Comparison of ENCODE assay signal across 8 mouse cellular contexts in the genomic region with DNA sequence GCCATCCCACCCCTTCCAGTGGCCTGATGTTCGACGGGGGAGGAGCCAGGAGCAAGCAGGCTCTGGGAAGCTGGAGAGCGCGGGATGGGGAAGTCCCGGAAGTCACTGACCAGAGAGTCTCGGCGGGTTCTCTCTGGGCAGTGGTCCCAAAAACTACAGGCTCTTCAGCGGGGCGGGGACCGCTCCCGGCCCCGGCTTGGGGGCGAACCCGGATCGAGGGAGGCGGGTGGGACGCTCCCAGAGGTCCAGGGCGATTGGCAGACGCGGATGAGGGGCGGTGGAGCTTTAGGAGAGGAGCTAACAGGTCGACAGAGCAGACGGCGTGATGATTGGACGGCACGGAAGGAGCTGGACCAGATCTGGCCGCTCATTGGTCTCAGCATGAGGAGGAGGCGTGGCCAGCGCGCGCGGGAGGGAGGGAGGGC. TPM values are rescaled to one million over a fixed set of nuclear protein-coding genes. Genes with fewer than 3 reads are reported as not detected.
DNase-seq lines count a peak whose midpoint lies in the region; ATAC-seq lines count a peak whose summit lies in the region.

A gene (plus strand): TSS at position 382 of the 425 bp plus-strand sequence.

- ATAC-seq in hindbrain, embryonic 14.5 days (ENCODE audit: low FRiP score), result peak; percentile 100

- H3K27ac ChIP-seq in hindbrain, embryonic 14.5 days, result peak within 1 kb of the TSS; percentile 91

- no peaks in the 10 kb centered on the region for H3K27me3 ChIP-seq in hindbrain, embryonic 14.5 days (ENCODE audit: control insufficient read depth, insufficient read depth, low read length)

- H3K4me2 ChIP-seq in hindbrain, embryonic 14.5 days (replicated peaks), result peak within 1 kb of the TSS; percentile 76

- peak within 1 kb of the TSS; percentile 85 for H3K9ac ChIP-seq in hindbrain, embryonic 14.5 days

- no peaks in the 10 kb centered on the region for H3K9me3 ChIP-seq in hindbrain, embryonic 14.5 days (ENCODE audit: control insufficient read depth, low read length)

- WGBS in hindbrain, embryonic 14.5 days, result 0% methylated on average over 31 of the region's 32 CpGs

- H3K4me1 ChIP-seq in hindbrain, embryonic 14.5 days (replicated peaks; ENCODE audit: control insufficient read depth, insufficient read depth, low read length), result peaks cover 19% of the 10 kb centered on the region

- DNase-seq in R1 (ENCODE audit: low read depth, low spot score), result peak; percentile 99
- peak; percentile 95 to 98 for DNase-seq in cerebellum, postnatal 25 days
- peak; percentile 83 to 93 for DNase-seq in frontal cortex, postnatal 25 days (ENCODE audit: low spot score in 2 of 2)
- DNase-seq in hindbrain, embryonic 14.5 days (ENCODE audit: low spot score), result peak; percentile 93
- DNase-seq in layer of hippocampus, postnatal 36 days, result peak; percentile 96 to 98
- DNase-seq in lung, postnatal 36 days, result peak; percentile 98
- peak; percentile 99 for DNase-seq in retina, postnatal 1 day
- DNase-seq in urinary bladder, adult 18-20 months (ENCODE audit: low spot score in 2 of 2), result peak; percentile 86 to 96

- H3K4me3 ChIP-seq in hindbrain, embryonic 14.5 days (replicated peaks; ENCODE audit: low read length), result peak within 1 kb of the TSS; percentile 87

- no peaks in the 10 kb centered on the region for H3K36me3 ChIP-seq in hindbrain, embryonic 14.5 days (replicated peaks; ENCODE audit: control insufficient read depth, insufficient read depth)

RNA-seq across cellular contexts. Expression of the gene that starts here (rescaled TPM):
- 8.5 and 8.7 TPM in 2 replicates for polyA plus RNA-seq in hindbrain, embryonic 14.5 days (2014; fragmentation: Nextera tagmentation; extraction: Ambion mirVana)
- 10 to 100 TPM; 12.2 to 13.2 TPM for total RNA-seq in layer of hippocampus, postnatal 36 days (2021)

Comparison
In these comparisons a context has a peak if more than half of its experiments do, and no peak if none do; other contexts are left out.
1. Peak in every context shown above with its lines: DNase-seq, ATAC-seq, H3K4me3 ChIP-seq and H3K27ac ChIP-seq.